Mouse (Mus musculus) brain, embryonic 14.5 days (tissue): Measurements from ENCODE around the gene Sh3rf1.

ENCODE experiments used
- CTCF ChIP-seq: fragments of 200-500 bp; IDR thresholded peaks from 2 replicates; pipeline ENCODE4 v1.5.1; 2012; ENCODE audit warnings: inconsistent platforms, mild to moderate bottlenecking, moderate library complexity, borderline replicate concordance; ENCODE audit not compliant: insufficient read depth, insufficient read length; ENCODE audit errors: extremely low read depth
- POLR2A ChIP-seq: fragments of 200-500 bp; IDR thresholded peaks from 2 replicates; pipeline ENCODE4 v1.6.1; 2012; ENCODE audit warnings: mild to moderate bottlenecking, inconsistent platforms, borderline replicate concordance; ENCODE audit not compliant: poor library complexity, insufficient read depth, insufficient read length, severe bottlenecking; ENCODE audit errors: extremely low read depth

- TF ChIP-seq POLR2A (no peak), CTCF (no peak)
Measured at GRCm38 (mm10) chr8:61308896-61309295, 85.2 kb downstream of the Sh3rf1 start.
